Mouse (Mus musculus) cerebellum, adult 9-10 months (tissue): ENCODE results near the gene Lcmt2.
"Not testable (repeated sequence)": the region's sequence is repeated elsewhere in the genome, so short reads cannot be mapped to it uniquely, and the experiment has no call there.

ENCODE experiments used
- DNase-seq: peaks from one replicate; pipeline ENCODE4 v3.0.0; 2022

Gene Lcmt2

DNA sequence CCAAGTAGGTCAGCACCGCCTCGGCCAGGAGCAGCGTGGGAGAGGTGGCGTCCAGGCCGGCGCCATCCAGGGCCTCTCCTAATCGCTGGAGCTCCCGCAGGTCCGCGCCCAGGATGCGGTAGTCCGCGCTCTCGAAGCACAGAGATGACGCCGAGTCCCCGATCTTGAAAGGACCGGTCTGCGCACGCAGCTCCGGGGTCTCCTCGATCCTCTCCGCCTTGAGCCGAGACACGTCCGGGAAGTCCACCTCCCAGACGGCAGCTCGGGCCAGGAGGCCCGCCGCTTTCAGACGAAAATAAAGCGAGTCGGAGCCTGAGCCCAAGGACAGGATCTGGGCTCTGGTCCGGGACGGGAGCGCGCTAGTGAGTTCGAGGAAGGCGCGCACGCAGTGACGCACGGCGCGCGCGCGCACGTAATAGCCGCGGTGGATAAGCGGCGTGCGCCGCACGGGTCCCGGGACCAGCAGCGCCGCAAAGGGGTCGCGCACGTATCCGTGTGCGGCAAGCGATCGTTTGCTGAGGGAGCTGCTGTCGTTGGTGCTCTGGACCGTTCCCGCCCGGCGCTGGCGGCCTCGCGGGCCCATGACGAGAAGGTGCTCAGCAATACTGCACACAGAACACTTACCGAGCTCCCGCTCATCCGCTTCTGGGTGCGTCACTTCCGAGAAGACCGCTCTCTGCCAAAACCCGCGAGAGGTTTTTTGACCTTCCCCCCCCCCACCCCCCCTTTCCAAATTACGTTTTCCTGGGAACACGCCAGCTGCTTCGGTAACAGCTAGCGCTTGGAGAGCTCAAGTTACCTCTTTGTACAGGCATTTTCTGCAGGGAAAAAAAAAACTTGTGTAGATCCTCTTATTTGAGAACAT, at the start of gene Lcmt2, which contains the start of gene Adal:
Gene Lcmt2 (minus strand): TSS at position 636 of the 865 bp plus-strand sequence.
Gene Adal (plus strand): TSS at position 411 of the 865 bp plus-strand sequence.
- DNase-seq: peak; percentile 94

DNA sequence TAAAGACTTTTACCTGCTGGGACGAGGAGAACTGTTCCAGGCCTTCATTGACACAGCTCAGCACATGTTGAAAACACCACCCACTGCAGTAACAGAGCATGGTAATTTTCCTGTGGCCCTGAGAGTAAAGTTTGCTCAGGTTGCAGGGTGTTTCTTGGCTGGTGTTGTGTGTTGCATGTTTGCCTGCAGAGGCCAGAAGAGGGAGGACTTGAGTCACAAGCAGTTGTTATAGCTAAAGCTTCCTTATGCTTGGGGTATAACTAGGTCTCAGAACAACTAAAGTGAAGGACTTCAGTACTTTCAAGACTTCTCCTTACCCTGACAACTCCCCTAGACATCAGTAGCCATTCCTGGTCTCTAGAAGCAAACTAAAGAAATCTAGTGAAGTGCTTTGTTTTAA, 48.1 kb upstream of the Lcmt2 start:
- DNase-seq: no peak

DNA sequence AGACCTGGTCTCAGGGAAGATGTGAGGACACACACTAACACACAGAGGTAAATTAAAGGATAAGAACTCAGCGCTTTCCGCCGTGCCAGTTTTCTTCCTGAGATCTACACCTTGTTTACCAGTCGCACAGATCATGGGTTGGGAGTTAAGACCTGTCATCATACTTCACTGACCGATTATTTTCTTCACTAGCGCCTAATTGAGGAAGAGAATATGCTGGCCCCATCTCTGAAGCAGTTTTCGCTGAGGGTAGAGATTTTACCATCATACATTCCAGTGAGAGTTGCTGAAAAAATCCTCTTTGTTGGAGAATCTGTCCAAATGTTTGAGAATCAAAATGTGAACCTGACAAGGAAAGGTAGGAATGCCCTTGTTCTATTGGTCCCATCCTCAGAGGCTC, 43.7 kb upstream of the Lcmt2 start:
- no peak for DNase-seq

DNA sequence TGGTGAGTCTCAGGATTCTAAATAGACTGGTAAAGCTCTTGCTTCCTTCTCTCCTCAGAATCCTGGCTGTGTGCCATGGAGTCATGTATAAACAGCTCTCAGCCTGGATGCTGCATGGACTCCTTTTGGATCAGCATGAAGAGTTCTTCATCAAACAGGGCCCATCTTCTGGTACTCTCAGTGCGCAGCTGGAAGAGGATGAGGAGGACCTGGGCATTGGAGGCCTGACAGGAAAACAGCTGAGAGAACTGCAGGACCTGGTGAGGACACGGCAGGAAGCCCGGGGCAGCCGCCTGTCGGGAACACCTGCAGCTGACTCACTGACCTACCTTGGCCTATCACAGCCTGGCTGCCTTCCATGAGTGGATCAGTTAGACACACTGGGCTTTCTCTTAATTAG, 43.0 kb upstream of the Lcmt2 start:
- DNase-seq: peak; percentile 89

DNA sequence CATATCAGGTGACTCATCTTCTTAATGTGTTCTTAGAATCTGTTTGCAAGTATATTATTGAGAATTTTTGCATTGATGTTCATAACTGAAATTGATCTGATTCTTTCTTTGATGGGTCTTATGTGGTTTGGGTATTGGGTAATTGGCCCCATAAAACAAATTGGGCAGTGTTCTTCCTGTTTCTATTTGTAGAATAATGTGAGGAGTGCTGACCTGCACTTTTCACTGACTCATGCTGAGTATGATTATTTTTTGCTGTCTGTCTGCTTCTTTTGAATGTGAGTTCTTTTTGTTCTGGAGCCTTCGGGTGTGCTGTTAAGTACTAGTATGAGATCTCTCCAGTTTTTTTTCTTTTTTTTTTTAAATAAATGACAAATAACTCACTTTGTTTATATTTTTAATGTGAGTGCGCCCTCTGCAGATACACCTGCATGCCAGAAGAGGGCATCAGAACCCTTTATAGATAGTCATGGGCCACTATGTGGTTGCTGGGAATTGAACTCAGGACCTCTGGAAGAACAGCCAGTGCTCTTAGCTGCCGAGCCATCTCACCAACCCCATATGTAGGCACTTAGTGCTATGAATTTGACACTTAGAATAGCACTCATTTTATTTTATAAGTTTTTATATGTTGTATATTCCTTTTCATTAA, 38.5 kb upstream of the Lcmt2 start:
- DNase-seq: no peak

DNA sequence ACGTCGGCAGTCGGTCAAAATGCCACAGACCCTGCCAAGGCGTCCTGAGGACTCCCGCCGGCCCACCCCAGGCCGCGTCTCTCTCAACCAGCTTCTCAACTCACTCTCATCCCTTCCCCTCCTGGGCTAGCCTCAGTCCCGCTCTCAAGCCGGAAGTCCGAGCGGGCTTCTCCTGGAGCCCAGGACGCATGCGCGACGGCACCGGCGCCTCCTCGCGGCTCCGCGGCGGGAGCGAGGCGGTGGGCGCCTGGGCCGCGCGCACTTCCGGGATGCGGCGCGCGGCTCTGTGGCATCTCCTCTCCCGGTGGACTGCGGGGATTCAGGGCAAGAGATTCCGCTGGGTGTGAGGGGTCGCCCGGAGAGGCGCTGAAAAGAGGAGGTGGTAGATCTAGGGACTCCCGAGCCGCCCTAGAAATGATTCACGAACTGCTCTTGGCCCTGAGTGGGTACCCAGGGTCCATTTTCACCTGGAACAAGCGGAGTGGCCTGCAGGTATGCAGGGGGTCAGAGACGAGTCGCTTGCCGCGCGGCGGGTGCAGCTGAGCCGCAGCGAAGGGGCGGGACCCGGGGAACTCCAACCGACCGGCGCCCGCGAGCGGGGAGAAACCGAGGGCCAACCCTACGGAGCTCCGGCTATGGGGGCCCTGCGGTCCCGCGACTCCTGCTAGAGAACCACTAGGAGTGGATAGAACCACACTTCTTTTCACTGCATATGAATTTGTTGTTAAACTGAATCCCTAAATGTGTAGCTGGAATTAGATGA, 30.7 kb upstream of the Lcmt2 start, which contains the start of gene Zscan29:
Gene Zscan29 (minus strand): TSS at position 146 of the 763 bp plus-strand sequence.
- peak; percentile 82 for DNase-seq

DNA sequence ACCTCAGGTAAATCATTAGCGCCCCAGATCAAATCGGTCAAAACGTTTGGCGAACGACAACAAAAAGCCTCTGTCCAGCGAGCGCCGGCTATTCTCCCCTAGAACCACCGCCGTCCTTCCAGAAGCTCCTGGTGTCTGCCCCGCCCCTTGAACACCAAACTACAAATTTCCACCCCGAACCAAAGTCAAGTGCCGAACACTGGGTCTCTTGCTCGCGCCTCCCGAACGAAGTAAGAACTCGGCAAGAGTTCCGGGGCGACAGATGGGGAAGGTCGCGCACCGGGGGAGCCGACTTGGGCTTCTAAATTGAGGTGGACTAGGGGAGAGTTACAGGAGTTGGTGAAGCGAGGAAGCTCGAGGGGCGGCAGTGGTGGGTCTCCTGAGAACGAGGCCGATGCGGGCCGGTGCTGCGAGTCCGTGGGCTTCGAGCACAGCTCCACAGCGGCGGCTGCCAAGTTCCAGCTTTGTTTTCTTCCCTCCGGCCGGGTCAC, 30.1 kb upstream of the Lcmt2 start, which contains the start of gene Tubgcp4:
Gene Tubgcp4 (plus strand): TSS at position 174 of the 491 bp plus-strand sequence.
- no peak for DNase-seq

DNA sequence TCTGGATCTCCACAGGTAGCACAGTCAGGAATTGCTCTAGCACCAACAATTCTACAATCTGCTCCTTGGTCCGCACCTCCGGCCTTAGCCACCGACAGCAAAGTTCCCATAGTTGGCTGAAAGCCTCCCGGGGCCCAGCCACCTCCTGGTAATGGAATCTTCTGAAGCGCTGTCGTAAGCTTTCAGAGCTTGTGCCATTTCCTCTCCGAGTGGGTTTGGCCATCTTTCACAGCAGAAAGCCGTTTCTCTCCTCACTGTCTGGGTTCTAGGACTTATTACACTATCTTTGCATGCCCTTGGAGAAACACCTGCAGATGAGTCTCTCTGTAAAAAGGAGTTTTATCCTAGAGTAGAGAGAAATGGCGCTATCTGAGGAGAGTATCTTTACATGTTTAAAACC, 29.4 kb upstream of the Lcmt2 start:
- DNase-seq: peak; percentile 42

DNA sequence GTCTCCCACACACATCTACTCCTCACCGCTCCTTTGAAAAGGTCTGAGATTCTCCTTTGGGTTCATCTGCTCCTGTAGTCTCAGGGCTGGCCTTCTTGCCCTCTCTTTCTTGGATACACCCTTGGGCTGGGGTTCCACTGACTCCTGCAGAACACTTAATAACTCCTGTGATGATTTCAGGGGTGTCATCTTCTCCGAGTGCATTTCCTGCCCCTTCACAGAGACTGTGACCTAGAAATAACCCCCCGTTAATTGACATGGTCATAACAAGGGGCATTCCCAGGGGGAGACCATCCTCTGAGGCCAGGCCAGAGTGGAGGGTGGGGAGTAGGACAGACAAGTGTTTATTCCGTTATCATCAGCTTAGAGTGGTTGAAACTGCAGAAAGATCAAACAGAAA, 28.7 kb upstream of the Lcmt2 start:
- DNase-seq: no peak

DNA sequence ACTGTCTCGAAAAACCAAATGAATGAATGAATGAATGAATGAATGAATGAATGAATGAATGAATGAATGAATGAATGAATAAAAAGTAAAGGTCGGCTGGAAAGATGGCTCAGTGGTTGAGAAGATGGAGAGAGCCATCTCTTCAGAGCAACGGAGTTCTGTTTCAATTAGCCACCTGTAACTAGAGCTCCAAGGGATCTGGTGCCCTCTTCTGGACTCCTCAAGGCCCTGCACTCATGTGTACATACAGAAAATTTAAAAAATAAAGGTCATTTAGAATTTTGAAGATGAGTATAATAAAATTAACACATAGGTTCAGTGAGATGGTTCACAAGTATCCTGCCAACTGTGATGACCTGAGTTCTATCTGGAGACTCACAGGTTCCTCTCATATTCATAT, 12.6 kb upstream of the Lcmt2 start:
- no peak for DNase-seq

DNA sequence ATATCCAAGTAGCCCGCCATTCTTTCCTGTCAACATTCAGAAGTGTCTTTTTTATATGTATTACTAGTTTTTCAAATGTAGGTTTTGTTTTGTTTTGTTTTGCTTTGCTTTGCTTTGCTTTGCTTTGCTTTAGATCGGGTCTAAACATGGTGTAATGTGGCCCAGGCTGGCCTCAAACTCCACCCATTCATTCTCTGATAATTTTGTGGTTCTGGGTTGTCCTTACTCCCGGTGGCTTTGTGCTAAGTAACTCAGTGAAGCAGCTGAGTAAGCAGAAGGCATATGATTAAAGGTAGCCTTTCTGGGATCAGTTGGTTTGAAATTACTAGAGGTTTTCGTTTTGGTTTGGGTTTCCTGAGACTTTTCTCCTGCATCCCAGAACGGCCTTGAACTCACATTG, 9.2 kb upstream of the Lcmt2 start:
- DNase-seq: no peak

DNA sequence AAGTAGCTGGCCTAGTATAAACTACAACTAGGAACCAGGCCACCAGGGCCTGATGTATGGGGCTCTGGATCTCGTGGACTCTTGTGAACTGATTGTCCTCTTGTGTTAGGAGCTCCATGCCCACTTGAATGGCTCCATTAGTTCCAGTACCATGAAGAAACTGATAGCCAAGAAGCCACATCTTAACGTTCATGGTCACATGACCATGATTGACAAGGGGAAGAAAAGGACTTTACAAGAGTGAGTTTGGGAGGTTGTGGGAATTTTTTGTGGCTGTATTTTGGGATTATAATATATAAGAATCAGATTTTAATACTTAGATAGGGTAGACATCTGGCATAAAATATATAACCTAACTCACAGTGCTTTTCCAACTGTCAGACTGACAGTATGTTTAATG, 2.0 kb upstream of the Lcmt2 start:
- peak; percentile 21 for DNase-seq

DNA sequence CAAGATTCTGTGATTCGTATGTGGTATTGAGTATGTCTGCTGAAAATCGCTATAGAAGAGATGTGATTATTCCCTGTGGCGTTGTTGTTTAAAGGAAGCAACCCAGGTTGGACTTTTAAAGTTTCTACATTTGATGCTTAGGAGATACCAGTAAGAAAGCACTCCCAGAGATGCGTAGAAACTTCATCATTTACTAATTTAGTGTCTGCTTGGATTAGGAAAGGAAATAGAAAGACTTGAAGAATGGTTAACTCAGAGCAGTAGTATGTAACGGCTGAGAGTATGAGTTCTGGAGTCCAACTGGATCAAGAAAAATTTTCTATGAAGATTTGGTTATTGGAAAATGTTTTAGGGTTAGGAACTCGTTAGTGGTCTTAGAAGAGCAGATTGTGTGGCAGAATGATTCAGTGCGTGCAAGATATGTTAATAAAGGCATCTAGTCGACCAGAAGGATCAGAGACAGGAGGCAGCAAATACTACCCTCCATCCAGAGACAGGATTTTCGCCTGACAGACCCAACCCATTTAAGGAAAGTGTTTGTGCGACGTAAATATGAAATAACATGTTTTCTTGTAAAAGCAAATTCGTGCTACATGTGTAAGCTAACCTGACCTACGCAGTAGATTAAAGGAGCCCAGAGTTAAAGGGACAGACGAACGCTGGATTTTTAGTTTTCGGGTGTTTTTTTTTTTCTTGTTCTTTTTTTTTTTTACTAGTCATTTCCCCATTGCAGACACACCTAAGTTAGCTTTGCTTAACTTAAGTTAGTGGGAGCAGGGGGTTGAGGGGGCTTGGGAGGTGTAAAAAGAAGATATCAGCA, 973 bp upstream of the Lcmt2 start:
- DNase-seq: peak; percentile 46

DNA sequence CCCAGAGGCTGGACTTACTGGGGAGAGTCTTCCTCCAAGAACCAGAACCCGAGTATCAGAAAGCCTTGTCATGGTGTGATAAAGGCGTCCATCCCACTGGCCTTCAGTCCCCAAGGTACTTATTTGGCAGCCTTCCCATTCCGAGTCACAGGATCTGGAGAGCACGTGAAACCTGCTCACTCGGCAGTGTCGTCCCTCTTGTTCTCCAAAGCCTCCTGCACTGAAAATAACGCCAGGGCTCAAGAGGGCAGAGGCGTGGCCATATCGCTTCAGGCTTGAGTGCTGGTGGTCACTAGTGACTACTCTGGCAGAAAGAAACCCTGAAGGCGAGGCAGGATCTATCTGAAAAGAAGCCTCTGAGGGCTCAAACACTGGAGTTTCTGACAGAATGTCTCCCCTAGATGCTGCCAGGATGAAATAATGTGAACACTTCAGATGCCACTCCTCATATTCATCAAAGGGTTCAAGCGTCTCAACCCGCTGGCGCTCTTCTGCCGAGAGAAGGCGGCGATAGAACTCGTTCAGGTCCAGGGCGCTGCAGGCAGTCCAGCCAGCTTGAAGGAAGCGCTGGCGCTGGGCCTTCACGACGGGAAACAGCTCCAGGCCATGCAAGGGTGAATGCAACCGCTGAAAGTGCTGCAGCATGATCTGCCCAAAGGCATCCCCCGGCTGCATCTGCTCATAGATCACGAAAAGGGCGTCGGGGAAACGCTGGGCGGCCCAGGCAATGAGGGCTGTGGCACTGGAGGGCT, 1.0 kb downstream of the Lcmt2 start:
- peak; percentile 74 for DNase-seq

DNA sequence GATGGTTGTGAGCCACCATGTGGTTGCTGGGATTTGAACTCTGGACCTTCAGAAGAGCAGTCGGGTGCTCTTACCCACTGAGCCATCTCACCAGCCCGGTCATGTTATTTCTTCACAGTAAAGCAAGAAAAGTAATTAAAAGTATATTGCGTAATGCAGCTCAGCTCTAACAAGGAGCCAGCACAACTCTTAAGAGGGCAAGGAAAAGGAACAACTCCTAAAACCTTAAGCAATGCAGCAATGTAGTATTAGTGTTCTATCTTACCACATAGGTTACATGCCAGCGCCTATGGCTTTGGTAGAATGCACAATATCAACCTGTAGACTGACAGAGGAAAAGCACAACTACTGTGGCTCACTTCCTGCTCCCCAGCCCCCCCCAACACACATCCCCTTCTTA, 3.1 kb downstream of the Lcmt2 start:
- DNase-seq: no peak

DNA sequence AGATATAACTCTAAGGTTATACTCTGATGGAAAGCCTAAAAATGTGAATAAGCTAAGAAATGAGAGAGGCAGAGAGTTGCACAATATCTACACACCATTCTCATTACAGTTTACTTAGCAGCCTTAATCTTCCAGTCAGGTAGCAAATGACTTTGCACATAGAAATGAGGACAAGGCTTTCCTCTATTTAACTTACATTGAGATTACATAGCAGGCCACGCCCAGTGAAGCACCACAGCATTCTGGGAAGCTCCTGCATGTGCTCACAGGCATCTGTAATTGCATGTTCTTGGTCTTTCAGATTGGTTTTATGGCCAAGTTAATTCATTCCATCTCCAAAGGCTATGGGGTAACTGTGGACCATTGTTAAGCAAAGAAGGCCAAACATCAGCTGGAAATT, 7.6 kb downstream of the Lcmt2 start:
- no peak for DNase-seq

DNA sequence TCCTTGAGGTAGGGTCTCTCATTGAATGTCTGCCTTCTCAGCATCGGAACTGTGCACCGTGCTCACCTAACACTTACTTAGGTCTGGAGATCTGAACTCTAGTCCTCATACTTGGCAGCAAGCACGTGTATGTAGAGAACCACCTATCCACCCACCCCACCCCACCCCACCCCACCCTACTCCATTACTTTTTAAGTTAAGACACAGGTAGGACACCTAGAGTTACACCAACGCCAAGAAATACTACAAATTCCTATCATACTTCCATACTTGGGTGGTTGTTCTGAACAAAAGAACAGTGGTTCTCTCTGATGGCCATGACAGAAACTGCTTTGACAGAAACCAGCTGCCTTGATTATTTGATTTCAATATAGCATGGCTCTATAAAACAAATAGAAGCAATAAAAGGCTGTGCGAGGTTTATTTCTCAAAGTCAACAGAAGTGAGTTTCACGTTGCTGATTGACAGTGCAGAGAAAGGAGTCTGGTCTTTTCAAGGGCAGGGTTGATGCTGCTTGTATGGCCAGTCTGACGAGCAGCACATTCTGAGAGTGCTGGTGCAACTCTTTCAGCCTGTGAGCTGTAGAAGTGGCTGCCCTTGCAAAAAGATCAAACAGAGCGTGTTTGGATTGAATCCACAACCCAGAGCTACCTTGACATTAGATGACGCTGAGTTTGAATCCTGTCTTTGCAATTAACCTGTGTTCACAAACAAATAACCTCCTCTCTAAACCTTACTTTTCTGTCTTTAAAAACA, 11.4 kb downstream of the Lcmt2 start:
- no peak for DNase-seq

DNA sequence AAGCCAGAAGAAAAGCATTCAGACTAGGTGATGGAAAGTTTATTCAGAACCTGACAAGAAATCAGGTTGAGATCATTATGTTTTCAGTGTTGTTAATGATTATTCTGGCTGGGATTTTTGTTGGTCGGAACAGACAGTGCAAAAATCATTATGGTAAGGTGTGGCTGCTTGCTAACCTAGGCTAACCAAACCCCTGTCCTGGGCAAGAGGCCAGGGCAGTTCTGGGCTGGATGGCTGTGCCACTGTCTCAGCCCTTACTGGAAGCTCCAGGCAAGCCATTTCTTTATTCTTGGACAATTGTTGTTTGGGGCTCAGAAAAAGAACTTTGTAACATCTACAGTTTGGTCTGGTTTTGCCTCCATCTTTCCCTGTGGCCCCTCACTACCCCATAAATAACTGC, 12.9 kb downstream of the Lcmt2 start:
- DNase-seq: no peak

DNA sequence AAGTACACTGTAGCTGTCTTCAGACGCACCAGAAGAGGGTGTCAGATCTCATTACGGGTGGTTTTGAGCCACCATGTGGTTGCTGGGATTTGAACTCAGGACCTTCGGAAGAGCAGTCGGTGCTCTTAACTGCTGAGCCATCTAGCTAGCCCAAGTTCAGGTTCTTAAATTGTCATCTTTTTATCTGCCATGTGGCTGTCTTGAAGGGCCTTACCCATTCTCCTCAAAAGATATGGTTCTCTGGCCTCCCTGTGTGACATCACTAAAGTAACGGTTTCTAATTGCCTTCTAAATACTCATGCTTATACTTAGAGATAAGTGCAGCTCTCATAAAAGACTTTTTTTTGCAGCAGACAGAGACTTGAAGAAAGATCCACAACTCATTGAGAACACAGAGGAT, 14.2 kb downstream of the Lcmt2 start:
- DNase-seq: not testable (repeated sequence)

DNA sequence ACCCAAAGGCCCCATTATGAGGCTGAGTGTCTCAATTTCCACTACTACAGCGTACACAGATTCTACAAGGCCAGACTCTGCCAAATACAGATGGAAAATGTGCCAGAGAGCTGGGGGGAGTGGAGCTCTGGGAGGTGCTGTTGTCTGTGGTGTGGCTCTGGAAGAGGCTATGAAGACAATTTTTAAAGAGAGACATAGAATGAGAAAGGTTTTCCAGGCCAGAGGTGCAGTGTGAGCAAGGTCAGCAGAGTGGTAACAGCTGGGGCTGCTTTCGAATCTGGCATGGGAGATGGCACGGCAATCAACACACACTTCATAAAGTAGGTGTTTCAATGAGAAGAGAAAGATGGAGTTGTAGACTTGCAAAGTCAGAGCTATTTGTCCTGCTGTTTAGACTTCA, 21.2 kb downstream of the Lcmt2 start:
- no peak for DNase-seq

DNA sequence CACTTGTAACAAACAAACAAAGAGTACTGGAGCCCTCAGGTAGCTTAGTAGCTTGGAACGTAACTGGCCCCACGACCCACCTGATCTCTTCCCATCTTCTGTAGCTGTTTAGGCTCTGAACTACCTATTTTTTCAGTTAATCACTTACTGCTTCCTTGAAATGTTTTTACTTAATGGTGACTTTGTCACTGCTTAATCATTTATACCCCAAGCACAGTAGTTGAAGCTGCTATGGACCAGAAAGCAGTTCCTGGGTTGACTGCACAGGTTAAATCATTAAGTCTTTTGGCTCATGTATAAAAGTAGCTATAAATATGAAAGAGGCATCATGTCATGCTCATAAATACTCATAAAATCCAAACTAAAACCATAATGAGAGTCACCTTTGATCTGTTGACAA, 25.0 kb downstream of the Lcmt2 start:
- DNase-seq: no peak
